Mouse (Mus musculus) midbrain, postnatal 0 days (tissue): Measurements from ENCODE around the gene Itpkb. TPM values are rescaled to one million over a fixed set of nuclear protein-coding genes. Genes with fewer than 3 reads are reported as not detected.

ENCODE experiments used
- ATAC-seq: fragments of 200-750 bp; cut with Nextera tagmentation; 2 replicates; pipeline ENCODE4 v1.8.0; 2017; ENCODE audit warnings: moderate number of reproducible peaks, mild to moderate bottlenecking, moderate TSS enrichment, moderate library complexity; ENCODE audit not compliant: low FRiP score
- DNase-seq: peaks from one replicate; pipeline ENCODE4 v3.0.0-alpha.2; 2015; ENCODE audit warnings: low spot score
- H3K27ac ChIP-seq: fragments of 300-500 bp; sonication (generic); 2 replicates; pipeline ENCODE4 v1.5.1; 2014; ENCODE audit warnings: low read depth, mild to moderate bottlenecking, low read length, mixed read lengths
- H3K27me3 ChIP-seq: fragments of 300-500 bp; sonication (generic); 2 replicates; pipeline ENCODE4 v1.6.1; 2014; ENCODE audit warnings: low read length, control low read depth, mixed read lengths; ENCODE audit not compliant: insufficient read depth
- H3K36me3 ChIP-seq: fragments of 300-500 bp; sonication (generic); 2 replicates; pipeline ENCODE4 v1.6.1; 2014; ENCODE audit warnings: low read length, control low read depth, mixed read lengths; ENCODE audit not compliant: insufficient read depth
- H3K4me1 ChIP-seq: fragments of 300-500 bp; sonication (generic); 2 replicates; pipeline ENCODE4 v1.6.1; 2014; ENCODE audit warnings: mild to moderate bottlenecking, control low read depth, antibody characterized with exemption, low read length, mixed read lengths; ENCODE audit not compliant: insufficient read depth
- H3K4me2 ChIP-seq: fragments of 300-500 bp; sonication (generic); 2 replicates; pipeline ENCODE4 v1.6.1; 2014; ENCODE audit warnings: low read depth, mild to moderate bottlenecking, low read length, mixed read lengths; ENCODE audit not compliant: poor library complexity, severe bottlenecking
- H3K4me3 ChIP-seq: fragments of 300-500 bp; sonication (generic); 2 replicates; pipeline ENCODE4 v1.5.1; 2014; ENCODE audit warnings: low read depth, mild to moderate bottlenecking, low read length, moderate library complexity
- H3K9ac ChIP-seq: fragments of 300-500 bp; sonication (generic); replicated peaks from 2 replicates; pipeline ENCODE4 v1.6.1; 2014; ENCODE audit warnings: mild to moderate bottlenecking, low read length, moderate library complexity, mixed read lengths; ENCODE audit not compliant: poor library complexity, severe bottlenecking
- H3K9me3 ChIP-seq: fragments of 300-500 bp; sonication (generic); 2 replicates; pipeline ENCODE4 v1.6.1; 2016; ENCODE audit warnings: low read length, control low read depth
- CTCF ChIP-seq: IDR thresholded peaks from 2 replicates; pipeline ENCODE4 v1.5.1; 2016; ENCODE audit warnings: antibody characterized with exemption, mild to moderate bottlenecking
- WGBS: fragments of 180-500 bp; shearing (Covaris S2); extraction: QIAGEN DNeasy Blood & Tissue Kit; methylation state at CpG from one replicate; pipeline ENCODE4 v1.1.7; 2014; 5-methylcytosine and 5-hydroxymethylcytosine counted together
- polyA plus RNA-seq: library from polyadenylated mRNA; unstranded; fragments of >200 nt; fragmentation: Nextera tagmentation; extraction: Ambion mirVana; gene quantifications from 2 replicates; pipeline ENCODE4 v1.2.1, GENCODE M21; 2015
- total RNA-seq: library from RNA; depleted of rRNA; stranded (reverse); fragments of >200 nt; gene quantifications from 2 replicates; pipeline ENCODE4 v1.2.3, GENCODE M21; 2014

Gene Itpkb
- total and polyA plus RNA-seq, 2 experiments from 2014 or later = 2.2 to 13.9 TPM

GRCm38 (mm10) chr1:180343434-180344210, 13.3 kb downstream of the Itpkb start:
- DNase-seq (no peak), ATAC-seq (no peak)
- no peak overlapping the region for H3K9ac ChIP-seq
- no peak for TF ChIP-seq CTCF
- H3K4me3 ChIP-seq = no peak overlapping the region
- H3K4me2 ChIP-seq = no peak overlapping the region
- H3K4me1 ChIP-seq = no peaks in the 10 kb centered on the region
- no peaks in the 10 kb centered on the region for H3K36me3 ChIP-seq
- H3K27me3 ChIP-seq = no peaks in the 10 kb centered on the region
- 29% methylated on average over 8 of the region's 8 CpGs for WGBS
- no peaks in the 10 kb centered on the region for H3K9me3 ChIP-seq
- H3K27ac ChIP-seq = no peak overlapping the region

- H3K4me3 ChIP-seq = no peak overlapping the region
- 92% methylated on average over 5 of the region's 5 CpGs for WGBS
- TF ChIP-seq CTCF = no peak
Measured at GRCm38 (mm10) chr1:180345098-180345497, 14.8 kb downstream of the Itpkb start.

GRCm38 (mm10) chr1:180347059-180347458, 16.8 kb downstream of the Itpkb start:
- ATAC-seq (no peak), DNase-seq (no peak)
- Histone ChIP-seq H3K9me3 (no peaks in the 10 kb centered on the region), H3K4me1 (no peaks in the 10 kb centered on the region), H3K4me2 (no peak overlapping the region), H3K36me3 (no peaks in the 10 kb centered on the region), H3K4me3 (no peak overlapping the region), H3K27ac (no peak overlapping the region), H3K27me3 (no peaks in the 10 kb centered on the region), H3K9ac (no peak overlapping the region)
- WGBS = 73% methylated on average over 4 of the region's 4 CpGs
- TF ChIP-seq CTCF = no peak

More at GRCm38 (mm10) chr1:180345098-180345497, 14.8 kb downstream of the Itpkb start:
- Histone ChIP-seq H3K9ac (no peak overlapping the region), H3K4me2 (no peak overlapping the region), H3K9me3 (no peaks in the 10 kb centered on the region), H3K4me1 (no peaks in the 10 kb centered on the region), H3K27ac (no peak overlapping the region), H3K36me3 (no peaks in the 10 kb centered on the region), H3K27me3 (no peaks in the 10 kb centered on the region)
- ATAC-seq (no peak), DNase-seq (no peak)

GRCm38 (mm10) chr1:180347907-180348306, 17.6 kb downstream of the Itpkb start:
- H3K4me1 ChIP-seq = no peaks in the 10 kb centered on the region
- no peak overlapping the region for H3K4me2 ChIP-seq
- no peaks in the 10 kb centered on the region for H3K9me3 ChIP-seq
- no peak for ATAC-seq
- no peak overlapping the region for H3K4me3 ChIP-seq
- DNase-seq = no peak
- no peak overlapping the region for H3K9ac ChIP-seq
- H3K27ac ChIP-seq = no peak overlapping the region
- 79% methylated on average over 6 of the region's 6 CpGs for WGBS
- no peak for TF ChIP-seq CTCF
- no peaks in the 10 kb centered on the region for H3K36me3 ChIP-seq
- H3K27me3 ChIP-seq = no peaks in the 10 kb centered on the region

GRCm38 (mm10) chr1:180349090-180349489, 18.8 kb downstream of the Itpkb start:
- Histone ChIP-seq H3K27ac (no peak overlapping the region), H3K4me1 (no peaks in the 10 kb centered on the region), H3K36me3 (no peaks in the 10 kb centered on the region), H3K9ac (no peak overlapping the region), H3K4me3 (no peak overlapping the region), H3K27me3 (no peaks in the 10 kb centered on the region), H3K4me2 (no peak overlapping the region), H3K9me3 (no peaks in the 10 kb centered on the region)
- ATAC-seq (no peak), DNase-seq (no peak)
- TF ChIP-seq CTCF = no peak

- Histone ChIP-seq H3K4me3 (no peak overlapping the region), H3K9me3 (no peaks in the 10 kb centered on the region), H3K4me2 (no peak overlapping the region), H3K27me3 (no peaks in the 10 kb centered on the region), H3K9ac (no peak overlapping the region), H3K27ac (no peak overlapping the region), H3K36me3 (no peaks in the 10 kb centered on the region), H3K4me1 (no peaks in the 10 kb centered on the region)
- ATAC-seq (no peak), DNase-seq (no peak)
- no peak for TF ChIP-seq CTCF
- 60% methylated on average over 3 of the region's 3 CpGs for WGBS
Measured at GRCm38 (mm10) chr1:180352258-180352657, 22.0 kb downstream of the Itpkb start.
